Mouse (Mus musculus) left cerebral cortex, postnatal 36 days (tissue): ENCODE data around the gene Gm21962. TPM values are rescaled to one million over a fixed set of nuclear protein-coding genes. Genes with fewer than 3 reads are reported as not detected.
A peak's percentile ranks its signal among the peaks of the same experiment; 100 is the strongest.
"Not testable (repeated sequence)": the region's sequence is repeated elsewhere in the genome, so short reads cannot be mapped to it uniquely, and the experiment has no call there.

Experiments
- DNase-seq, 2 experiments: peaks; one replicate each; pipeline ENCODE4 v3.0.0; 2021 to 2022; ENCODE audit warnings: low spot score in 2 of 2, mixed read lengths in 1 of 2
- intact Hi-C: fragments of 180-260 bp; cut with DNase I; formaldehyde crosslinking; loops from one replicate; pipeline ENCODE4 v1.15.1; 2025
- total RNA-seq, 2 experiments: library from RNA; stranded (reverse); gene quantifications; 2 replicates each; pipeline ENCODE4 v1.2.3; 2021

Gm21962 gene
- not detected for total RNA-seq

- DNase-seq, intact Hi-C loops: not testable (repeated sequence)
These were observed at the start of gene Gm21962 for GRCm38 (mm10) chr3:137671224-137671623. TSS of gene Gm21962 (plus strand) at chr3:137671524.

GRCm38 (mm10) chr3:137622091-137622490 is 49.2 kb upstream of the Gm21962 start:
- intact Hi-C loops = loop anchor here (5.0 to 10.0 kb wide), 2 partner anchors 60 to 133 kb away; no protein-coding TSS in a partner anchor
- DNase-seq = no peak

GRCm38 (mm10) chr3:137622895-137623580 is 48.3 kb upstream of the Gm21962 start:
- intact Hi-C loops = loop anchor here (5.0 to 10.0 kb wide), 2 partner anchors 61 to 132 kb away; no protein-coding TSS in a partner anchor
- no peak for DNase-seq

GRCm38 (mm10) chr3:137623581-137624362 is 47.6 kb upstream of the Gm21962 start:
- peak; percentile 57 to 58 for DNase-seq
- intact Hi-C loops = loop anchor here (5.0 to 10.0 kb wide), 2 partner anchors 61 to 131 kb away; no protein-coding TSS in a partner anchor

GRCm38 (mm10) chr3:137625054-137625453 is 46.3 kb upstream of the Gm21962 start:
- DNase-seq = no peak
- intact Hi-C loops = loop anchor here (10.0 kb wide), 1 partner anchor 130 kb away; no protein-coding TSS in a partner anchor

- intact Hi-C loops = no loop called here
- peak in 1 of 2 experiments; percentile 18 for DNase-seq
These were observed 37.6 kb upstream of the Gm21962 start for GRCm38 (mm10) chr3:137633726-137634125.

- no peak for DNase-seq
- intact Hi-C loops = no loop called here
These were observed 34.8 kb upstream of the Gm21962 start for GRCm38 (mm10) chr3:137636571-137636970.

GRCm38 (mm10) chr3:137641238-137641637 is 30.1 kb upstream of the Gm21962 start:
- intact Hi-C loops = no loop called here
- DNase-seq = no peak

- intact Hi-C loops = no loop called here
- DNase-seq = no peak
These were observed 29.2 kb upstream of the Gm21962 start for GRCm38 (mm10) chr3:137642137-137642536.

- intact Hi-C loops = no loop called here
- no peak for DNase-seq
These were observed 28.8 kb upstream of the Gm21962 start for GRCm38 (mm10) chr3:137642568-137642967.

GRCm38 (mm10) chr3:137644081-137644480 is 27.2 kb upstream of the Gm21962 start:
- intact Hi-C loops = no loop called here
- no peak for DNase-seq

GRCm38 (mm10) chr3:137644947-137645346 is 26.4 kb upstream of the Gm21962 start:
- DNase-seq = no peak
- intact Hi-C loops = no loop called here

- intact Hi-C loops = no loop called here
- DNase-seq = peak; percentile 37 to 58
These were observed 23.8 kb upstream of the Gm21962 start for GRCm38 (mm10) chr3:137647427-137648100.

GRCm38 (mm10) chr3:137649112-137649511 is 22.2 kb upstream of the Gm21962 start:
- intact Hi-C loops = no loop called here
- DNase-seq = no peak

GRCm38 (mm10) chr3:137652853-137653252 is 18.5 kb upstream of the Gm21962 start:
- DNase-seq = no peak
- intact Hi-C loops = no loop called here

- DNase-seq = peak; percentile 11 to 18
- intact Hi-C loops = no loop called here
These were observed 9.6 kb downstream of the Gm21962 start for GRCm38 (mm10) chr3:137680923-137681322.

GRCm38 (mm10) chr3:137682911-137683806 is 11.8 kb downstream of the Gm21962 start:
- intact Hi-C loops = no loop called here
- peak; percentile 17 to 21 for DNase-seq

- intact Hi-C loops = no loop called here
- no peak for DNase-seq
These were observed 12.6 kb downstream of the Gm21962 start for GRCm38 (mm10) chr3:137683807-137684403.

GRCm38 (mm10) chr3:137686932-137687331 is 15.6 kb downstream of the Gm21962 start:
- intact Hi-C loops = no loop called here
- DNase-seq = no peak
